Mouse (Mus musculus): ENCODE measurements at regions not wholly inside any gene's neighbourhood (a gene's known extent, or its start where the extent isn't known, plus 50 kb on each side); places are given as distances from the start of the nearest gene placed in this dataset.

DNA sequence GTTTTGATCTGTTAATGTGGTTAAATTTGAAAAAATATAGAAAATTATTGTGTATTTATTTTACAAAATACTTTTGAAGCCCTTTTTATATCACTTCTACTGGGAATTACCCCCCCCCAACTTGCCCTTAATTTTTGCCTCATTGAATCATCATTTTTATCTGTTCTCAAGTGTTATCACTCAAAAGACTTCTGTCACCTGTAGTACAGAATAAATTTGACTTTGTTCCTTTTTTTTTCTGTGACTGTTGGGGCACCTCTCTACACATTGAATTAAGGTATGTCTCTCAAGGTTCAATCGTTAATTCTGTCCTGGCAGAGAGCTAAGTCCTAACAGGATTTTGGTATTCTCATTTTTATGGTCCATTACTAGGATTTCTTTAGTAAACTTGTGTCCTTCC lies 1123.0 kb upstream of the Cited2 start:
- DNase-seq: no peak

DNA sequence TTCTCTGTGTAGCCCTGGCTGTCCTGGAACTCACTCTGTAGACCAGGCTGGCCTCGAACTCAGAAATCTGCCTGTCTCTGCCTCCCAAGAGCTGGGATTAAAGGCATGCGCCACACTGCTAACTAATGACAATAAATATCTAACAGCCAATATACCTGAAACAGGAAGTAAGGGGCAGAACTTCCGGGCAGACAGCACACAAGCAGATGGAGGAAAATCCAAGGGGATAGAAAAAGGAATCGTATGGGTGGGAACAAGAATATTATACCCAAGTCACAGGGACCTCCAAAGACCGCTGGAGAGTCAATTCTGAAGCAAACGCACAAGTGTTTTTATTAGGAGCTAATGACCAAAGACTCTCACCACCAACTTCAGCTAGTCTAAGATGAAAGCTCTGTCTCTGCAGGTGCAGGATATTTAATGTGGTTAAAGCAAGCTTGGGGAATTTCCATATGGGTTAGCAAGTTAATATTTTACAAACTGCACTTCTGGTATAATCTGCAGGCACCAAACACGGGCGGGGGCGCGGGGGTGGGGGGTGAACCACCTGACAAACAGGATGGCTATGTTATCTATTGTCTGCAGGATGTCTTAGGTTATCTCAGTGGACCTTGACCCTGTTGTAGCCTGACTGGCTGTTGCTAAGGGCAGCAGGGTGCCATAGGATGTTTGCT lies 1122.3 kb upstream of the Cited2 start:
- DNase-seq: no peak

DNA sequence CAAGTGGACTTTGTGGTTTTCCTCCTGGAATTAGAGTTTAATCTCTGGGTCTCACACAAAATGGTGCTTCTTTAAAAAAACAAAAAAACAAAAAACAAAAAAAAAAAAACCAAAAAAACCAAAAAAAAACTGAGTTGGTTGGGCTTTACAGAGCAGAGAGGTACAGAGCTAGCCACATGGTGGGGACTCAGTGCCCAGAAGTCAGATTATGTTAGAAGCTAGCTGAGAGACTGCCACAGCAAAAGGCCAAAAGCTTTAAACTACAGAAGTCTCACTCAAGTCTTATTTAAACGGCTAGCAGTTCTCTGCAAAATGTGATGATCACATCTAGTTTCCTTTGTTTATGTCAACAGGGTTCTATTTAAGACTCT lies 1121.8 kb upstream of the Cited2 start:
- no peak for DNase-seq

DNA sequence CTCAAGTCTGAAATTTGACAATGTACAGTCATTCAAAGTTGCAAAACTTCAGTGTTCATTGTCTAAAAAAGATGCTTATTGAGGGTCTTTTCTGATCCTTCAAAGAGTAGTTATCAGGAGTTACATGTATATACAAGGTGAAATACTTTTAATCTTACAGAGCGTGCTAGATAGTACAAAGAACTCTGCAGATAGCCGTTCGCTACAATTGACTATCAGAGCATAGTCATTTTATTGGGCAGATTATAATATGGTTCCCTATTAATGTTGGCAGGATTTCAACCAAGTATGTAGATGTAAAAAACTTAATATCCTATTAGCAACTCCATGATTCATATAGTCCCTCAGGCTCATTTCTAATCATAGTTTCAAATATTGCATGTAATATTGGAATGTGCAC lies 1114.7 kb upstream of the Cited2 start:
- no peak for DNase-seq

DNA sequence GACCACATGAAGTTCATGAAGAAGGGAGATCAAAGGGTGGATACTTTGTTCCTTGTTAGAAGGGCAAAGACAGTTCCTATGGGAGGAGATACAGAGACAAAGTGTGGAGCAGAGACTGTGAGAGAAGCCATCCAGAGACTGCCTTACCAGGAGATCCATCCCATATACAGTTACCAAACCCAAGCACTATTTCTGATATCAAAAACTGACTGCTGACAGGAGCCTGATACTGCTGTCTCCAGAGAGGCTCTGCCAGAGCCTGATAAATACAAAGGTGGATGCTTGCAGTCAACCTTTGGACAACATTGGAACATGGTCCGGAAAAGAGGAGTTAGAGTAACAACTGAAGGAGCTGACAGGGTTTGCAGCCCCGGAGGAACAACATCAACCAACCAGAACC lies 1104.3 kb upstream of the Cited2 start:
- DNase-seq: no peak

DNA sequence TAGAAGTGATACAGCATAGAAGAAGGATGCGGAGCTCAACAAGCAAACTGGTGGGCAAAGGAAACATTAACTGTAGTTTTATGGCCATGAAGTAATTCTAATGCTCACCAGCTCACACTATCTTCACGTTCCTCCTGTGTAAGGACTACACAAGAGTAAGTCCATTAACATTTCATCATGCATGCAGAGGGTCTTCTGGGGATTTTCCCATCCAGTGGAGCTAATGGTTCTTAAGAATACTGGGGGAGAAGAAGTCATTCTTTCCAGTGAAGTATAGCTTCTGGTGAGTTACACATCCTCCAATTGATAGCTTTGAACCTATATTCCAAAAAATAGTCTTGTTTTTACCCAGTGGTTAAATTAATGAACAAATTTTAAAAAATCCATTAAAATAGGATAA lies 1103.4 kb upstream of the Cited2 start:
- no peak for DNase-seq

DNA sequence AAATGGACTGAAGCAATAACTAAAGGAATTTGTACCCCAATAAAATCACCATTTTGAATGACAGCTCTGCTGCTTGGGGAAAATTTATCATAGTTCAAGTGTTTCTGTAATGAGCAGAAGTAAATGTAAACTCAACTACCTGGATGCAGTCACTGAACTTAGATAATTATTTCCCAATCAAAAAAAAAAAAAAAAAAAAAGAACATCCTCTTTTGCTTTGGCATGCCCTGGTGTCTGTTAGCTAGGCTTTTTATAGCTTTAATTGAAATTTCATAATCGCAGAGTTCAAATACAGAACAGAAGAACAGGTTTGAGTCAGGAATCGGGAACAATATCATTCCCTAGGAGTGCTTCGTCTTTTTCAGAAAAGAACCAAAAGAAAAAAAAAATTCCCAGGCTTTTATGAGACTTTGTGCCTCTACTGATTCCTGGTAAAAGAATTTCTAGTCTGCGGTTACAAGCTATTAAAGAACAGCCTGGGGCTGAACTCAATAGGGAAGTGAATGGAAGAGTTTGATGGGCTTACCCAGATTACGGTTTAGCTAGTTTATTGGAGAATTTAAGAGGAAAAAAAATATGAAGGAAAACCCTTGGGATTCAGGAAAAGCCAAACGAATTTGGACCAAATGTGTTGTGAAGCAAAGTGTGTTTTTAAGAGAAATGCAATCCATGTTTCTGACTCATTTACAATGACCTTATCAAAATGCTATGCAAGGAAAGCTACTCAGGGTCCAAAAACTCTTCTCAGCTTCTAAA lies 1102.0 kb upstream of the Cited2 start:
- no peak for DNase-seq

DNA sequence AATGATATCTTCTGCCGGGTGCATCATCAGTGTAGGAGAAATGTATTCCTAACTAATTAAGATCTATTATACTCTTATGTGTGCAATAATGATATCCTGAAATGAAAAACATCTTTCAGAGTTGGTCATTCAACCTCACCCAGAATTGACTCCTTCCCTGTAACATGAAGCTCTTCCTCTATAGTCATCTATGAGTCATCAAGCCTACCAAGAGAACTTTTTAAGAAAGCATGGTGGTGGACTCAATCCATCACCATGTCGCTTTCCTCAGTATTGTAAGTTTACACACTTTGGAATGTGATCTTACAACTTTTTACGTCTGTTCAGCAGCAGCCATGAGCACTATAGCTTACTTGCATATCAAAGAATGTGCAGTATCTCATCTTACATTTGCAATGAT lies 1100.2 kb upstream of the Cited2 start:
- no peak for DNase-seq

DNA sequence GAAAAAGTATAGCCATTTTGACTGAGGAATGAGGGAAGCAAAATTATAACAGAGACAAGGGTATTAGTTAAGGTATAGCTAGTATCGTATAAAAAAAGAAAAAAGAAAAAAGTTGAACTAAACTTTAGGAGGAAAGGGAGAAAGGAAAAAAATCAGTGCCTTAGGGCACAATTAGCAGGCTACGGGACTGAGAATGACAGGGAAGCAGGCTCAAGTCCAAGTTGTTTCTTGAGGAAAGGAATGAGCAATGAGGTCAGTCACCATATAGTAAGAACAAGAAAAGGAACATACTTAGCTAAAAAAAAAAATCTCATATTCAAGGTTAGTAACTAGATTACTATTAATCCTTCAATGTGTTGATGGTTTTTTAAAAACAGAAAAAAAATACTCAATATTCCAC lies 1089.8 kb upstream of the Cited2 start:
- no peak for DNase-seq

DNA sequence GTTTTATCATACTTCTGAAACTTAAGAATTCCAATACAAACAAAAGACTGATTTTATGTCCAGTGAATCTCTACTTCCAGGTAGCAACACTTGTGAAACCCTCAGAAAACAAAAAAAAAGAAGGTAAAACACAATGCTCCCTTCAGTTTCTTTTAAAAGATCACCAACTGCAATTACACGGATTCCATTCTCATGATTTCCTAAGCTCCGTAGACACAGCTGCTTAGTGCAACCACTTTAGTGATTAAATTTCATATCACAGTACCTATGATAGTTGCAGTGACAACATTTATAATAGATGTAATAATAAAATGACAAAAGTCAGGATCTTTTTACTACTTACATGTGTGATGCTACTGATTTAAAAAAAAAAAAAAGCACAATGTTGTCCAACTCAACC lies 1087.6 kb upstream of the Cited2 start:
- DNase-seq: no peak

DNA sequence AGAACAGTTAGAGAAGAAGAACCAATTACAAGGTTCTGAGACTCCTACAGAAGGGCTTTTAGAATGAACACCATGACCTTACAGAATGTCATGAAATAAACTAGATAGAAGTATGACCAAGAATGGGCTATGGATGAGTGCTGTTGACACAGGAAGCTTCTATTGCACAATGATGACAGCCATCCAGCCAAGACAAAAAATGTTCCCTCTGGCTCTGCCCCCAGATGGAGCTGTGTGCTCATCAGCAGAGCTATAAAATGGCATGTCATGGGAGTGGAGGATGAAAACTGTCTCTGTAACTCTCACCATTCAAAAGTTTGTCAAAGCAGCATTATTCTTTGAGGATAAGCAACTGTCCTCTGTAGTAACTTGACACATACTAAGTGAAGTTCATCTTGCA lies 1086.0 kb upstream of the Cited2 start:
- DNase-seq: no peak

DNA sequence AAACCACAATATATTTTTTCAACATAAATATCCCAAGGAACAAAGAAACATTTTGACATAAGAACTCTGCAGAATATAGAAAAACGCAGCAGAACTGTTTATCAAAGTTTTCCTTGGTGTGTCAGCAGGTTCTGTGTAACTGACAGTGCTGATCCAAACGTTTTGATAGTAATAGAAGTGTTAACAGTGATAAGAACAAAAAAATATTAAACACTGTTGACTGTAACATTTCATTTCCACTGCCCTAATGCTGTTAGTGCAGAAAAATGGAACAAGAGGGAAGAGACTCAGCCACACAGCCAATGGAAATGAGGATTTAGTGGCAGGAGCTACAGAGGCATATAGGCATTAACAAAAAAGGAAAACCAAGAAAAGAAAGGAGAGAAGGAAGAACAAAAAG lies 1084.9 kb upstream of the Cited2 start:
- DNase-seq: no peak

DNA sequence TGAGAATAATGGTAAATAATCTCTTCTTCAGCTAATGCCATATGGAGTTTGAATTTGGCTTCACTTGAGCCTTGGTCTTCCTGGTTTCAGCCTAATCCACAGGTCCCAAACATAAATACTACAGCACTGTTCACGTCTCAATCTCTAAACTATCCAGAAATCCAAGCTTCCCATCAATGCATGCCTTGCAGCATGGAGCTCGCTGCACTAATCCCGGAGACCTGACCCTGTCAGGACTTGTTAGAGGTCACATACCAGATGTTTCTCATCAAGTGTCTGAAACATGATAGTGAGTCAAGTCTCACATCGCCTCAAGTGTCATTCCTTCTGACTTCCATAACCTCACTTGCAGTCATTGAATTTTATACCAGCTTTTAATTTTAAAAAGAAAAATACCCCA lies 1082.9 kb upstream of the Cited2 start:
- DNase-seq: no peak

DNA sequence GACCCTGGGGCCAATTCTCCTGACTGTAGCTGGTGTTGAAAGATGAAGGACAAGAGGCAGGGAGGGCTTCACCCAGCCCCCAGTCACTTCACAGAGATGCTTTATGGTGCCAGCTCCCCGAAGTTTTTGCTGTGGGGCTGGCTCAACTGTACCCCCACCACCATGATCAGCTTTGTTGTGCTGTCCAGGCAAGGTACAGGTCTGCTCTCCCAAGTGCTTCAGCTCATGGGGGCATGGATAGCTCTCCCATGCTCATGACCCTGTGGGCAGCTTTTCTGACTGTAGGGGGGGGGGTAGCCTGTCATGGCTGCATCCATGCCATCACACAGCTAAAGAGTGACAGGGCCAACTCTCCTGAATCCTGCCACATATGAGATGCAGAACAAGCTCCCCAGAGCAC lies 1072.9 kb upstream of the Cited2 start:
- no peak for DNase-seq

DNA sequence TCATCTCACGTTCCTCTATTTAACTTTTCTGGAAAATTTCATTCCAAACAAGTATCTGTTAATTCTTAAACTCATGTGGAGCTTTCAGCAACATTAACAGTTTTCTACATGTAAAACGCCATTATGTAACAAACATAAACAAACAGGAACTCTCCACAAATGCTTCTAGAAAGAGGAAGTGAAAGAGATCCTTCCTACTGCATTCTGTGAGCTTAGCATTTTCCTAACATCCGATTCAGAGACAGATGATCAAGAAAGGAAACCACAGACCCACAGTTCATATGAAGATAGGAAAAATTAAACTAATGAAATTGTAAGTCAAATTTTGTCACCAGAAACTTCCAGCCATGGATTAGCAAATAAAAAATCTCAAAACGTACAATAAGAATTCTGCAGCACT lies 1070.6 kb upstream of the Cited2 start:
- DNase-seq: no peak

DNA sequence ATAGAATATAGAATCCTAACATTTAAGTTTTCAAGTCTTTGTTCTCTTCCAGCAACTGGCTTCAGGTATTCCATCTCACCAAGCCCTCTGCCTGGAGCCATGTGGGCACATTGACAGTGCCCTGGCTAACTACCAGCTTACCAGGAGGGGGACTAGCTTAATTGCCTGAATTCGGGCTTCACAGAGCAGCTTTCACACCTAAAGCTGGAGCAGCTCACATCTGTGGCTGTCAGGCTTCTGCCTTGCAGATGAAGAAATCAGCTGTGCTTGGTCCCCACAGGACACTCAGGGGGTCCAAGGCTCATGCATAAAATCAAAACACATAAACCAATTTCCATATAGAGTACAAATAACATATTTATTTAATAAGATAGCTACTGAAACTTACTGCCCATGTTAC lies 1058.5 kb upstream of the Cited2 start:
- no peak for DNase-seq

DNA sequence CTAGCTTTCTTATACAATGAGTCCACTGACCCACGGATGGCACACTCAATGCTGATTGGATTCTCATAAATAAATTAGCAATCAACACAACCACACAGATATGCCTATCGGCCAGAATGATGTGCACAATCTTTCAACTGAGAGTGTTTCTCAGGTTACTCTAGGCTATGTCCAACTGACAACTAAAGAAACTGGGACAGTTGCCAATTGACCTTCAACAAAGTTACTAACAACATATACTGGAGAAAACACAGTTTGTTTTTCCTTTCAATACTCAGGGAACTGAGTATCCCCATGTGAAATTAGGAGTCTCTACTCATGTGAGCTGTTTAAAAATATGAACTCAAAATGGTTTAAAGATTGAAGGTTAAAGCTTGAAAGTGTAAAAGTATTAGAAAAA lies 1052.7 kb upstream of the Cited2 start:
- no peak for DNase-seq

DNA sequence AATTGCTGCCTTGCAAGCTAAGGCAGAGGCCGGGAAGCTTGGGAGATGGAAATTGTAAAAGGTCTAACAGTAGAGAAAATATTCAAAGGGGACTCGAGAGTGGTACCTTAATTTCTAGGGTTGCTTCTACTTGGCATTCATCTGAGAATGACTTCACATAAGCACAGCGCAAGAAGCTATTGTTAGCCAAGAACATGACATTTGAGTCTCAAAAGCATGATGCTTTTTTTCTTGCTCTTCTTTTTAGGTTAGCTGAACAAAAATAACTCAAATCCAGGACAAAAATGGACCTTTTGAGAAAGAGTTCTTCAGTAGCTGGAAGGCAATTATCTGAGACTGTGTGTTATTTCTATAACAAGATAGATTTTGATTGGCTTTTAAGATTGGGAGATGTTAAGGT lies 1042.0 kb upstream of the Cited2 start:
- no peak for DNase-seq

DNA sequence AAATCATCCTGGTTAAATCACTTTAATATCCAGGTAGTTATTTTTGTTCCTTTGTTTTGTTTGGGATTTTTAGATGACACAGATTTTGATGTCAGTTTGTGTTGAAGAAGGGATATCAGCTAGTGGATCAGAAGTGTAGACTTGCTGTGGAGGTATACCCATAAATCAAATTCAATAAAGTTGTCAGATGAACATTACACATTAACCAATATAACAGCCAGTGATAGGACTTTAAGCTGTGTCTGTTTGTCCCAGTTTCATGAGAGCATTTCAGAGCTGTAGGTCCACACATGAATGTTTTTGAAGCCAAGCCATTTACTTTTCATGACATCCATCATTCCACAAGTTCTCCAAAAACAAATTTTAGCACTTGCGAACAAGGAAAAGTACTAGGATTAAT lies 1037.7 kb upstream of the Cited2 start:
- no peak for DNase-seq

DNA sequence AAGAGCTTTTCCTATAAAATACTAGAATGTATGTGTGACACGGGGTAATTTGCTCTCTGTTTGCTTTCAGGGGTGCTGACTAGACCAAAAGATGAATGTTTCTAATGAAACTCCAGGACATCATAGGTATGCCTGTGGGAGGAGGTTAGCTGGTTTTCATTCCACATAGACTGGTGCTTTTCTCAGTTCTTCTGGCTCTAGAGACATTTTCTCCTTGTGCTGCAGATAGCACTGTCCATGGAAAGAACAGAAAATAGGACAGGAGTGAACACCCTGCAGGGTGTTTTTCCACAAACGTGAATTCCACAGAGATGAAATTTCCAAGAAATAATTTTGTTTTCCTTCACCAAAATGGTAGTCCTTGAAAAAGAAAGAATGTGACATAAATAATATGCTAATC lies 1016.0 kb upstream of the Cited2 start:
- no peak for DNase-seq

DNA sequence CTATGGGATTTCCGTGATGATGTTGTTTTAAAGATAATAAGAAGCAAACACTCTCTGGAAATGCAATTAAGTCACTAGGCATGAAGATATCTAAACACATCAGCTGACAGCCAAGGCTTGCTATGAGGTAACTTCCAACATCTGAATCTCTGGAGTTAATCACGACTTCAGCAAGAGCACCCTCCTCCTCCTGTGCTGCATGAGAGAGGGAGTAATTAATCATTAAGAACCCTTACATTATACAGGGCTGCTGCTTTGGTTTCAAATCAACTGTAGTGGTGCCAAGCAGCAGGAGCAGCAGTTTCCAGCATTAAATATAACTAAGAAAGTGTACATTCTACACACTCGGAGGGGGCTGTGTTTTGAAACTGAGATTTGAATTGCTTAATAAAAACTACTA lies 1009.9 kb upstream of the Cited2 start:
- no peak for DNase-seq

DNA sequence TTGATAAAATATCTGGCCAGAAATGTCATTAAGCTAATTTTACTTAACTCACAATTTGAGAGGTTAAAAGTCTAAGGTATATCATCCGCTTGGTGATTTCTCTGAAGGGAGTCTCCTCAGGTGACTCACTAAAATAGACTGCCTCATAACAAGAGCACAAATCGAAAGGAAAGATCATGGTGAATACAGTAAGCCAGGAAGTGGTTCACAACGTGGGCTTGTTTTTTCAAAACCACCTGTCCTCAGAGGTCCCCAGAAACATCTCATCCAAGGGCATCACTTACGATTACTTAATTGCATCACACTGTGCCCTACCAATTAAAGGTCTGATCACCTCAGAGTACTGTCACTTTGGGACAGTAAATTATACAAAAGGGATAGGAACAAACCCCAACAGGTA lies 1009.0 kb upstream of the Cited2 start:
- no peak for DNase-seq

DNA sequence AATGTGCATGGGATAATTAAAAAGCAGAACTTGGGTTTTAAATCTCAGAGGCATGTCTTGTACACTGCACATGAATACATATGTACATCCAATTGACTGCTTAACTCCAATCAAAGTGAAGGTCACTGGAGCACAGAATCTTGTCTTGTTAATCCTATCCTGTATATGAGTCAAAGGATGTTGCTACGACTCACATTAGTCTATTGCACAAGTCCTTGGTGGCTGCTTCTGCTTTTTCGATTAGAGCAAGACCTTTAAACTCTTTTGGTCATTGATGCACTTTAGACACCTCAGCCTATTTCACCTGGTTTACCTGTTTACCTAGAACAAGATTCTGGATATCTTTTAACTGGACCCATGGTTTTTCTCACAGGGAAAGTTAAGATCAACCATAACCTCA lies 1008.5 kb upstream of the Cited2 start:
- DNase-seq: no peak

DNA sequence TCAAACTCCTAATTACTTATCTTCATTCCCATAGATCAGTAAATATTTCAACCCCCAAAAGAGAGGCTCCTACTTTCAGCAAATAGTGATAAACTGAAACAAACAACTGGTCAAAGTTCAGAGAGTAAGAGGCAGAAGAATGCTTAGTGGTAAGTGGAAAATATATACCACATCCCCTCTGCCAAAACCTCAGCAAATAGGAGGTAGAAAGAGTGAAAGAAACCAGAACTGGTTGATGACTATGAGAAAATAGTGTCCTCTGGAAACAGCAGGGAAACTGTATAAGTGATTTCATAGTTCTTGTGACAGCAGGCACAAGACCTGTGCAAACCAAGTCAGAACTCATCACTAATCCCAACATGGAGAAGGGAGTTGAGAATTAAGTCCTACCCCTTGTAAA lies 980.8 kb upstream of the Cited2 start:
- DNase-seq: no peak

DNA sequence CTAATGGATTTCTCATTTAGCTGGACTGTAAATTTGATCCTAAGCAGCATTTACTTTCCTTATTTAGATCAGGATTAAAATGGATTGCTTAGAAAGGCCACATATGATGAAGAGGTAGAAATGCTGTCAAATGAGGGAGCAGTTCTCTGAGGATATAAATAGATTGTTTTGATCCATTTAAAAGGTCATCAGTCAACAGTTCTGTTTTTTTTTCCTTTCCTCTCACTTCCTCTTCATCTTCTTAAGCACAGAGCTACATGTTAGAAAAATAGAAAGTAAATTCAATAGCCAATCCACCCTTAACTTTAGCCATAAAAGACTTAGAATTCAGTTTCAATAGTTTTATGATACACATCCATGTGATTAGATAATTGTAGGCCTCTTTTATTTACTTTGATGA lies 971.5 kb upstream of the Cited2 start:
- no peak for DNase-seq

All from B cell, adult 2 months (primary cell).